Mouse (Mus musculus) intestine, embryonic 14.5 days (tissue): Measurements from ENCODE around the gene Pdss2. TPM values are rescaled to one million over a fixed set of nuclear protein-coding genes. Genes with fewer than 3 reads are reported as not detected.

Experiments
- ATAC-seq: fragments of 200-750 bp; cut with Nextera tagmentation; replicated peaks from 2 replicates; pipeline ENCODE4 v1.8.0; 2017; ENCODE audit warnings: low read depth, moderate number of reproducible peaks, moderate TSS enrichment, moderate library complexity; ENCODE audit not compliant: low FRiP score, low TSS enrichment
- DNase-seq: peaks from one replicate; pipeline ENCODE4 v3.0.0-alpha.2; 2018; ENCODE audit warnings: low spot score
- H3K27ac ChIP-seq: fragments of 300-500 bp; sonication (generic); 2 replicates; pipeline ENCODE4 v1.5.1; 2014; ENCODE audit warnings: low read depth, mild to moderate bottlenecking, control low read depth
- H3K27me3 ChIP-seq: fragments of 300-500 bp; sonication (generic); replicated peaks from 2 replicates; pipeline ENCODE4 v1.6.1; 2014; ENCODE audit warnings: low read length, control low read depth; ENCODE audit not compliant: control insufficient read depth, insufficient read depth
- H3K36me3 ChIP-seq: fragments of 300-500 bp; sonication (generic); 2 replicates; pipeline ENCODE4 v1.6.1; 2014; ENCODE audit warnings: low read length, control low read depth; ENCODE audit not compliant: control insufficient read depth, insufficient read depth
- H3K4me1 ChIP-seq: fragments of 300-500 bp; sonication (generic); replicated peaks from 2 replicates; pipeline ENCODE4 v1.6.1; 2014; ENCODE audit warnings: low read length, control low read depth, mixed read lengths; ENCODE audit not compliant: control insufficient read depth, insufficient read depth
- H3K4me2 ChIP-seq: fragments of 300-500 bp; sonication (generic); 2 replicates; pipeline ENCODE4 v1.6.1; 2014; ENCODE audit warnings: low read length
- H3K4me3 ChIP-seq: fragments of 300-500 bp; sonication (generic); 2 replicates; pipeline ENCODE4 v1.5.1; 2014; ENCODE audit warnings: low read depth, low read length, control low read depth, mixed read lengths
- H3K9ac ChIP-seq: fragments of 300-500 bp; sonication (generic); 2 replicates; pipeline ENCODE4 v1.6.1; 2014; ENCODE audit warnings: mild to moderate bottlenecking, low read length
- H3K9me3 ChIP-seq: fragments of 300-500 bp; sonication (generic); 2 replicates; pipeline ENCODE4 v1.6.1; 2016; ENCODE audit warnings: low read length, control low read depth; ENCODE audit not compliant: control insufficient read depth
- WGBS: fragments of 180-500 bp; shearing (Covaris S2); extraction: QIAGEN DNeasy Blood & Tissue Kit; methylation state at CpG from one replicate; pipeline ENCODE4 v1.1.7; 2014; 5-methylcytosine and 5-hydroxymethylcytosine counted together
- polyA plus RNA-seq: library from polyadenylated mRNA; unstranded; fragments of >200 nt; fragmentation: Nextera tagmentation; extraction: Ambion mirVana; gene quantifications from 2 replicates; pipeline ENCODE4 v1.2.1, GENCODE M21; 2014

The Pdss2 gene
- polyA plus RNA-seq: 12.2 and 13.9 TPM in 2 replicates

DNA sequence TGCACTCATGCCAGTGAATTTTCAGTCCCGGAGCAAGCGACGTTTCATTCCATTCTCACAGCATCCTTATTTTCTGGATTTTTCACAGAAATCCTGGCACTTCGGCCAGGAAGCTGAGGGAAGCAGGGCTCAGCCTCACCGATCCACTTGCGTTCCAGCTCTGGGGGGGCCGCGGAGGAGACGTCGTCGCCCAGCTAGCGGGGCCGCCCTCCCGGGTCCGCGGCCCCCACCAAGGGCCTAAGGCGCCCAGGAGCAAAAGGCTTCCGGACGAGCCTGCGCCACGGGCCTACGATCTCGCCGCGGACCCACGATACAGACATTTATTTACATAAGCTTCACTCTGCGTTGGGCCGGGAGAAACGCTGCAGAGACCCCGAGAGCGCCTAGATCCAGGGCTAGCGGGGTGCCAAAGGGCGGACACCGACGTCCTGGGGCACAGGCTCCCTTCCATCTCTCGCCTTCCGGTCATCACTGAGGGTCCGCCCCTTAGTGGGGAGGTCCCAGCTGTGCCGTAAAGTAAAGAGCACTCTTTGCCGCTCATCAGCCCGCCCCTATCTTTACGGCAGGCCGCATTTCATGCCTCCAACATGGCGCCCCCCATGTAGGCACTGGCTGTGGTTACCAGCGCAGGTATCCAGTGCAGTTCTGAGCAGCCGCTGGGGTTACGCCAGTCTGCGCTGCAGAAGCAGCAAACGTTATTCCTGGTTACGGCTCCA lies at the start of gene Pdss2:
TSS of gene Pdss2 (plus strand) at position 577 of the 716 bp plus-strand sequence.
- Histone ChIP-seq H3K9ac (peak within 1 kb of the TSS; percentile 77), H3K36me3 (no peaks in the 10 kb centered on the region), H3K4me3 (peak within 1 kb of the TSS; percentile 83), H3K27ac (peak within 1 kb of the TSS; percentile 85), H3K4me2 (peak within 1 kb of the TSS; percentile 76), H3K4me1 (peaks cover 3% of the 10 kb centered on the region; the same call in 1 of the 2 replicates), H3K9me3 (no peaks in the 10 kb centered on the region), H3K27me3 (no peaks in the 10 kb centered on the region)
- peak; percentile 93 for DNase-seq
- ATAC-seq: peak; percentile 99
- under 1% methylated on average over 50 of the region's 50 CpGs for WGBS

- WGBS: 10% methylated on average over 7 of the region's 7 CpGs
- peak overlapping the region; percentile 79 for H3K4me2 ChIP-seq
- ATAC-seq (no peak), DNase-seq (no peak)
- peaks cover 47% of the 10 kb centered on the region for H3K27me3 ChIP-seq
- peaks cover 13% of the 10 kb centered on the region; the same call in 1 of the 2 replicates for H3K4me1 ChIP-seq
- no peak overlapping the region for H3K9ac ChIP-seq
- peak overlapping the region; percentile 73 for H3K4me3 ChIP-seq
- no peaks in the 10 kb centered on the region for H3K9me3 ChIP-seq
- no peaks in the 10 kb centered on the region for H3K36me3 ChIP-seq
- H3K27ac ChIP-seq: no peak overlapping the region
These were observed 49.2 kb upstream of the Pdss2 start for GRCm38 (mm10) chr10:43172066-43172465.

DNA sequence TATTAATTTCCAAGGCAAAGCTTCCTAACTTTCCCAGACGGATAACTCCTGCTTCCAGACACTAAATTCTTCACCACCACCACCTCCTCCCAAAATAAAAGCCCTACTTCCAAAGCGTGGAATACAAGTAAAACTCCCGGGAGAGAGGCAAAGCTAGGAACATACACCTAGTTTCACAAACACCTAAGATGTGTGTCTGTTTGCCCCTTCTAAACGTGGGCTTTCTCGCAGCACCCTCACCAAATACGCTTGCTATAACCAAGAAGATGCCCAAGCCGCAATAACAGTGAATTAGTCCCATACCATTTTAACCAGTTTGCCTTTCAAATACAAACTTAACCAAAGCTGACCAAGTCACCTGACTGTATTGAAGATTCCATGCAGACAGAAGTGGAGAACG lies 48.7 kb upstream of the Pdss2 start:
- no peaks in the 10 kb centered on the region for H3K9me3 ChIP-seq
- no peak overlapping the region for H3K27ac ChIP-seq
- H3K27me3 ChIP-seq: peaks cover 51% of the 10 kb centered on the region
- DNase-seq (peak; percentile 64), ATAC-seq (no peak)
- H3K4me2 ChIP-seq: peak overlapping the region; percentile 79
- peak overlapping the region; percentile 61; the same call in 1 of the 2 replicates for H3K9ac ChIP-seq
- peak overlapping the region; percentile 73 for H3K4me3 ChIP-seq
- H3K36me3 ChIP-seq: no peaks in the 10 kb centered on the region
- 6% methylated on average over 8 of the region's 8 CpGs for WGBS
- H3K4me1 ChIP-seq: peaks cover 13% of the 10 kb centered on the region; the same call in 1 of the 2 replicates

GRCm38 (mm10) chr10:43173141-43173827 lies 48.0 kb upstream of the Pdss2 start:
- H3K27me3 ChIP-seq: peaks cover 56% of the 10 kb centered on the region
- ATAC-seq (peak; percentile 56), DNase-seq (peak; percentile 84)
- WGBS: under 1% methylated on average over 53 of the region's 53 CpGs
- 0 out of 2 replicates have a peak overlapping the region, but pooled peaks have one; percentile 22 for H3K27ac ChIP-seq
- H3K9me3 ChIP-seq: no peaks in the 10 kb centered on the region
- peaks cover 13% of the 10 kb centered on the region; the same call in 1 of the 2 replicates for H3K4me1 ChIP-seq
- peak overlapping the region; percentile 61 for H3K9ac ChIP-seq
- no peaks in the 10 kb centered on the region for H3K36me3 ChIP-seq
- peak overlapping the region; percentile 73 for H3K4me3 ChIP-seq
- peak overlapping the region; percentile 79 for H3K4me2 ChIP-seq

DNA sequence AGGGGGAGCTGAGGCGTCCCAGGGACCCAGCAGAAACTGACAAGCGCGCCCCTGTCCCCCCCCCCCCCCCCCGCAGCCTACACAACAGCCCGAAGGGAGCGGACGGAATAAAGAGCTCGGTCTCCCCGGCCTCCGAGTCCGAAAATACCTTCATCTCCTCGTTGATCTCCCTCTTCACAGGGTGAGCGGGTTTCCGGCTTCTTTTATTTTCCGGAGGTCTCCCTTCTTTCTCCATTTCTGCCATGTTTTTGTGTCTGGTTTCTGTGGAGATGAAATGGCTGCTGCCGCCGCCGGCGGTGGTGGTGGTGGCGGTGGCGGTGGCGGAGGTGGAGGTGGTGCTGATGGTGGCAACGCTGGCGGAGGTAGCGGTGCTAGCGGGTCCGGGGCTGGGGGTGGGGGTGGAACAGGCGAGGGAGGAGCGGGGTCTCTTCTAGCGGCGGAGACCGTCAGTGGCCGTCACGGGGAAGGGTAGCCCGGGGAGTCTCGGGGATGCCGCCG lies 47.4 kb upstream of the Pdss2 start:
- H3K36me3 ChIP-seq: no peaks in the 10 kb centered on the region
- ATAC-seq (peak; percentile 37; the same call in 1 of the 2 replicates), DNase-seq (peak; percentile 82)
- peak overlapping the region; percentile 73 for H3K4me3 ChIP-seq
- H3K9me3 ChIP-seq: no peaks in the 10 kb centered on the region
- WGBS: under 1% methylated on average over 35 of the region's 38 CpGs
- H3K9ac ChIP-seq: peak overlapping the region; percentile 61
- H3K27ac ChIP-seq: peak overlapping the region; percentile 22; the same call in 1 of the 2 replicates
- peaks cover 56% of the 10 kb centered on the region for H3K27me3 ChIP-seq
- H3K4me1 ChIP-seq: peaks cover 13% of the 10 kb centered on the region; the same call in 1 of the 2 replicates
- H3K4me2 ChIP-seq: peak overlapping the region; percentile 79

- 0% methylated on average over 59 of the region's 91 CpGs for WGBS
- Histone ChIP-seq H3K36me3 (no peaks in the 10 kb centered on the region), H3K4me2 (peak within 1 kb of the TSS; percentile 79), H3K9ac (peak within 1 kb of the TSS; percentile 61), H3K9me3 (no peaks in the 10 kb centered on the region), H3K27me3 (peaks cover 56% of the 10 kb centered on the region), H3K27ac (peak within 1 kb of the TSS; percentile 22; the same call in 1 of the 2 replicates), H3K4me1 (peaks cover 8% of the 10 kb centered on the region; the same call in 1 of the 2 replicates), H3K4me3 (peak within 1 kb of the TSS; percentile 73)
- DNase-seq (peak; percentile 84), ATAC-seq (peak; percentile 73)
These were observed 46.7 kb upstream of the Pdss2 start, which contains the start of the genes Sobp and 9030612E09Rik for GRCm38 (mm10) chr10:43174326-43175155. Sobp (minus strand) TSS chr10:43174530. 9030612E09Rik (plus strand) TSS chr10:43174704.

- DNase-seq (no peak), ATAC-seq (peak; percentile 14; the same call in 1 of the 2 replicates)
- Histone ChIP-seq H3K27ac (no peak overlapping the region), H3K27me3 (peaks cover 56% of the 10 kb centered on the region), H3K36me3 (no peaks in the 10 kb centered on the region), H3K4me2 (peak overlapping the region; percentile 79), H3K4me3 (peak overlapping the region; percentile 73), H3K4me1 (peaks cover 8% of the 10 kb centered on the region; the same call in 1 of the 2 replicates), H3K9me3 (no peaks in the 10 kb centered on the region), H3K9ac (peak overlapping the region; percentile 61; the same call in 1 of the 2 replicates)
- under 1% methylated on average over 18 of the region's 18 CpGs for WGBS
These were observed 46.1 kb upstream of the Pdss2 start for GRCm38 (mm10) chr10:43175156-43175601.
